Mouse (Mus musculus) lung, embryonic 14.5 days (tissue): Measurements from ENCODE around the gene Tmem132b. TPM values are rescaled to one million over a fixed set of nuclear protein-coding genes. Genes with fewer than 3 reads are reported as not detected.

Experiments
- ATAC-seq: fragments of 200-750 bp; cut with Nextera tagmentation; 2 replicates; pipeline ENCODE4 v1.8.0; 2017; ENCODE audit warnings: mild to moderate bottlenecking, moderate TSS enrichment, moderate library complexity; ENCODE audit not compliant: insufficient read depth
- DNase-seq: peaks from one replicate; pipeline ENCODE4 v3.0.0-alpha.2; 2015
- H3K27ac ChIP-seq: fragments of 300-500 bp; sonication (generic); 2 replicates; pipeline ENCODE4 v1.5.1; 2014; ENCODE audit warnings: low read depth, mild to moderate bottlenecking, moderate library complexity
- H3K27me3 ChIP-seq: fragments of 300-500 bp; sonication (generic); 2 replicates; pipeline ENCODE4 v1.6.1; 2014; ENCODE audit warnings: low read length, control low read depth; ENCODE audit not compliant: insufficient read depth
- H3K36me3 ChIP-seq: fragments of 300-500 bp; sonication (generic); 2 replicates; pipeline ENCODE4 v1.6.1; 2014; ENCODE audit warnings: control low read depth; ENCODE audit not compliant: insufficient read depth
- H3K4me1 ChIP-seq: fragments of 300-500 bp; sonication (generic); 2 replicates; pipeline ENCODE4 v1.6.1; 2014; ENCODE audit warnings: antibody characterized with exemption, control low read depth; ENCODE audit not compliant: insufficient read depth
- H3K4me2 ChIP-seq: fragments of 300-500 bp; sonication (generic); 2 replicates; pipeline ENCODE4 v1.6.1; 2014; ENCODE audit warnings: mild to moderate bottlenecking
- H3K4me3 ChIP-seq: fragments of 300-500 bp; sonication (generic); 2 replicates; pipeline ENCODE4 v1.5.1; 2014; ENCODE audit warnings: low read depth, low read length
- H3K9ac ChIP-seq: fragments of 300-500 bp; sonication (generic); 2 replicates; pipeline ENCODE4 v1.6.1; 2014
- H3K9me3 ChIP-seq: fragments of 300-500 bp; sonication (generic); 2 replicates; pipeline ENCODE4 v1.6.1; 2016; ENCODE audit warnings: low read depth, low read length, control low read depth
- CTCF ChIP-seq: IDR thresholded peaks from 2 replicates; pipeline ENCODE4 v1.5.1; 2016; ENCODE audit warnings: antibody characterized with exemption, low read depth
- WGBS: fragments of 180-500 bp; shearing (Covaris S2); extraction: QIAGEN DNeasy Blood & Tissue Kit; methylation state at CpG from one replicate; pipeline ENCODE4 v1.1.7; 2014; 5-methylcytosine and 5-hydroxymethylcytosine counted together
- polyA plus RNA-seq: library from polyadenylated mRNA; unstranded; fragments of >200 nt; fragmentation: Nextera tagmentation; extraction: Ambion mirVana; gene quantifications from 2 replicates; pipeline ENCODE4 v1.2.1, GENCODE M21; 2014

The Tmem132b gene
- polyA plus RNA-seq, 1 experiment from 2014 or later = not detected

- no peak for ATAC-seq
- Histone ChIP-seq H3K4me2 (no peak overlapping the region), H3K4me1 (no peaks in the 10 kb centered on the region), H3K9ac (no peak overlapping the region), H3K27me3 (no peaks in the 10 kb centered on the region), H3K4me3 (no peak overlapping the region), H3K9me3 (no peaks in the 10 kb centered on the region), H3K36me3 (no peaks in the 10 kb centered on the region), H3K27ac (no peak overlapping the region)
- TF ChIP-seq CTCF = 0 out of 2 replicates have a peak, but pooled peaks have one; percentile 7
- WGBS = 92% methylated on average over 1 of the region's 1 CpGs
- no peak for DNase-seq
Observed at GRCm38 (mm10) chr5:125617050-125617449, 85.5 kb downstream of the Tmem132b start.

GRCm38 (mm10) chr5:125627816-125628348 is 96.3 kb downstream of the Tmem132b start:
- TF ChIP-seq CTCF = no peak
- WGBS = 83% methylated on average over 9 of the region's 9 CpGs

GRCm38 (mm10) chr5:125634666-125635065 is 103.1 kb downstream of the Tmem132b start:
- DNase-seq (no peak), ATAC-seq (no peak)
- H3K4me2 ChIP-seq = no peak overlapping the region
- no peaks in the 10 kb centered on the region for H3K27me3 ChIP-seq
- 76% methylated on average over 6 of the region's 6 CpGs for WGBS
- no peak overlapping the region for H3K27ac ChIP-seq
- no peaks in the 10 kb centered on the region for H3K4me1 ChIP-seq
- no peak overlapping the region for H3K4me3 ChIP-seq
- no peaks in the 10 kb centered on the region for H3K9me3 ChIP-seq
- TF ChIP-seq CTCF = 0 out of 2 replicates have a peak, but pooled peaks have one; percentile 8
- no peak overlapping the region for H3K9ac ChIP-seq
- no peaks in the 10 kb centered on the region for H3K36me3 ChIP-seq

More at GRCm38 (mm10) chr5:125627816-125628348, 96.3 kb downstream of the Tmem132b start:
- no peak for ATAC-seq
- DNase-seq = no peak
- Histone ChIP-seq H3K9me3 (no peaks in the 10 kb centered on the region), H3K27me3 (no peaks in the 10 kb centered on the region), H3K4me3 (no peak overlapping the region), H3K9ac (no peak overlapping the region), H3K36me3 (no peaks in the 10 kb centered on the region), H3K4me1 (no peaks in the 10 kb centered on the region), H3K4me2 (no peak overlapping the region), H3K27ac (no peak overlapping the region)

GRCm38 (mm10) chr5:125640966-125641365 is 109.4 kb downstream of the Tmem132b start:
- no peak overlapping the region for H3K4me3 ChIP-seq
- no peak overlapping the region for H3K27ac ChIP-seq
- WGBS = 75% methylated on average over 1 of the region's 1 CpGs
- H3K9ac ChIP-seq = no peak overlapping the region
- no peak overlapping the region for H3K4me2 ChIP-seq
- no peak for TF ChIP-seq CTCF
- no peaks in the 10 kb centered on the region for H3K27me3 ChIP-seq
- ATAC-seq = no peak
- H3K4me1 ChIP-seq = no peaks in the 10 kb centered on the region
- H3K36me3 ChIP-seq = no peaks in the 10 kb centered on the region
- H3K9me3 ChIP-seq = no peaks in the 10 kb centered on the region
- no peak for DNase-seq

GRCm38 (mm10) chr5:125641531-125642147 is 110.1 kb downstream of the Tmem132b start:
- TF ChIP-seq CTCF = no peak
- ATAC-seq = no peak
- Histone ChIP-seq H3K4me3 (no peak overlapping the region), H3K27me3 (no peaks in the 10 kb centered on the region), H3K36me3 (no peaks in the 10 kb centered on the region), H3K4me1 (no peaks in the 10 kb centered on the region), H3K4me2 (no peak overlapping the region), H3K9ac (no peak overlapping the region), H3K9me3 (no peaks in the 10 kb centered on the region), H3K27ac (no peak overlapping the region)
- WGBS = 28% methylated on average over 18 of the region's 18 CpGs
- DNase-seq = no peak

GRCm38 (mm10) chr5:125648236-125648635 is 116.7 kb downstream of the Tmem132b start:
- DNase-seq (no peak), ATAC-seq (no peak)
- Histone ChIP-seq H3K9me3 (no peaks in the 10 kb centered on the region), H3K4me3 (no peak overlapping the region), H3K4me2 (no peak overlapping the region), H3K36me3 (no peaks in the 10 kb centered on the region), H3K27ac (no peak overlapping the region), H3K4me1 (no peaks in the 10 kb centered on the region), H3K9ac (no peak overlapping the region), H3K27me3 (no peaks in the 10 kb centered on the region)
- 78% methylated on average over 6 of the region's 6 CpGs for WGBS
- TF ChIP-seq CTCF = no peak

GRCm38 (mm10) chr5:125649982-125650381 is 118.4 kb downstream of the Tmem132b start:
- DNase-seq (no peak), ATAC-seq (no peak)
- 37% methylated on average over 2 of the region's 2 CpGs for WGBS
- no peak overlapping the region for H3K4me3 ChIP-seq
- no peaks in the 10 kb centered on the region for H3K9me3 ChIP-seq
- no peaks in the 10 kb centered on the region for H3K36me3 ChIP-seq
- no peak overlapping the region for H3K9ac ChIP-seq
- no peak overlapping the region for H3K27ac ChIP-seq
- no peaks in the 10 kb centered on the region for H3K4me1 ChIP-seq
- no peak overlapping the region for H3K4me2 ChIP-seq
- no peaks in the 10 kb centered on the region for H3K27me3 ChIP-seq
- TF ChIP-seq CTCF = no peak
